Mouse (Mus musculus) testis, adult 2 months (tissue): ENCODE data around the gene 2310011J03Rik.

ENCODE experiments used
- CTCF ChIP-seq: fragments of 200-500 bp; IDR thresholded peaks from 2 replicates; pipeline ENCODE4 v1.5.1; 2012; ENCODE audit warnings: low read depth, mild to moderate bottlenecking, inconsistent platforms, low read length, moderate library complexity; ENCODE audit not compliant: control insufficient read depth, insufficient read depth, insufficient replicate concordance
- POLR2A ChIP-seq: fragments of 200-500 bp; IDR thresholded peaks from 2 replicates; pipeline ENCODE4 v1.6.1; 2012; ENCODE audit warnings: low read depth, mild to moderate bottlenecking, inconsistent platforms, low read length, moderate library complexity; ENCODE audit not compliant: control insufficient read depth

- TF ChIP-seq CTCF (no peak), POLR2A (no peak)
These were observed 22.7 kb downstream of the 2310011J03Rik start for GRCm38 (mm10) chr10:80297526-80298133.
